Mouse (Mus musculus) sigmoid colon, adult 10 weeks (tissue): ENCODE measurements around the gene Chd3. TPM values are rescaled to one million over a fixed set of nuclear protein-coding genes. Genes with fewer than 3 reads are reported as not detected.

ENCODE experiments used
- polyA plus RNA-seq: library from polyadenylated mRNA; stranded (reverse); fragments of 350-450 nt; fragmentation: Illumina TruSeq; extraction: RNeasy Lipid Tissue Mini Kit (QIAGEN cat#74804); gene quantifications from one replicate; pipeline ENCODE4 v1.2.3, GENCODE M21; 2014; ENCODE audit warnings: low read depth, low replicate concordance

The Chd3 gene
- 17.9 TPM for polyA plus RNA-seq

DNA sequence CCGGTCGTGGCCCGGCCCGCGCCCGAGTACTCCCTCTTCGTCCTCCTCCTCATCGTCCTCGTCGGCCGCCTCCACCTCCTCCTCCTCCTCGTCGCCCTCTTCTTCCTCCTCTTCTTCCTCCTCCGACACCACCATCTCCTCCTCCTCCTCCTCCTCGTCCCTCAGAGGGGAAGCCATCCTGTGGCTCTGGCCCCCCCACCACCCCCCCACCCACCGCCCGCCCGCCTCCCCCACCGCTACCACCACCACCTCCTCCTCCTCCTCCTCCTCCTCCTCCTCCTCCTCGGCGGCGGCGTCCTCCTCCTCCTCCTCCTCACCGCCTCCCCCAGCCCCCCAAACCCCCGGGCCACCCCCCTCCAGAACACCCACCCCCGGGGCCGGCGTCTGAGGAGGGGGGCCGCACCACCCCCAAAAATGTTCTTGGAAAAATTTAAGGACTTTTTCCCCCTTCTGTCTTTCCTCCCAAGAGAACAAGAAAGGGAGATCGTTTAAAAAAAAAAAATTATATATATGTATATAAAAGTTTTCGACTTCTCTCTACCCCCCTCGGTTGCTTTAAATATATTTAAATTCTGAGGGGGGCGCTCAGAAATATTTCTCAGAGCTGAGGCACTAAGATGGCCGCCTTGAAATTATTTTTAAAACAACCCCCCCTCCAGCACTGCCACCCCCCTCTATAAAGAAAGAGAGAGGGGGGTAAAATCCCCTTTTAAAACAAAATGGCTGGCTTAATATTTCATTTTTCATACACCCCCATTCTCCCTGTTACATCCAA, at the start of gene Chd3:
Gene Chd3 (minus strand): TSS at position 192 of the 775 bp plus-strand sequence.

DNA sequence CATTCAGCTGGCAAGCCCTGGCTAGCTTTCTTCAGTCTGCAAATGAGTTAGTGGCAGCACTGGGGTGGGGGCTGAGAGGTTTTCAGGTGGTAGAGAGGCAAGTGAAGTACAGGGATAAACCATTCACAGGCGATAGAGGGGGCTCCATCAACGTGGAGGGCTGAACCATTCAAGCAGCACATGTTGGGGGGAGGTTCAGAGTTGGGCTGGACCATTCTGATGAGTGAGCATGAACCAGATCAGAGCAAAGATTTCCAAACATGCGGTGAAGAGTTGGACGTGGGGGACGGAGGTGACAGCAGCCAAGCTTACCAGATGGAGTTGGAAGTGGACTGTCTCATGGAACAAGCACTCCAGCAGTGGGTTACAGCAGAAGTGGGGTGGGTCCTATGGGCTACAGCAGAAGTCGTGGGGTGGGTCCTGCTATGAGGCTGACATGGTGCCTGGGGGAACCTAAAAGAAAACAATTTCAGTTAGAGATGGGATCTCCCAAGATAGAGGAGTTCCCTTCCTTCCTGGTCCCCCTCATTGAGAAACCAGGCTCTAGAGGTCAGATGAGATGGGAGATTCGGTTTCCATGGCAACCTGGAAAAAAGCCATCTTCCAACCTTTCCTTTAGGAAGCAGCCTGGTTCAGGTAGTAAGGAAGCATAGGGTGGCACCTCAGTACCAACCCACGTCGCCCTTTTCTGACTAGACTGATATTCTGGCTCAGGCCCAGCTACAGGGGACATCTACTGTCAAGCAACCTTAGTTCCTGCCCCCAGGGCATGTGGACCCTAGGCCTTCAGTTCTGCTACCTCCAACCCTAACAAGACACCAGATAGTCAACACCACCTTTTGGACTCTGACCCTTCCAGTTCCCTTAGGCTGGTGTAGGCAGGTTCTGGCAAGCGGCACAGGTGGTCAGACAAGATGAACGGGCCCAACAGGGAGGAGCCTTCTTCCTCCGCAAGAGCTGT, 44.3 kb upstream of the Chd3 start, which contains the start of gene Kdm6b:
Gene Kdm6b (minus strand): TSS at position 455 of the 961 bp plus-strand sequence.

DNA sequence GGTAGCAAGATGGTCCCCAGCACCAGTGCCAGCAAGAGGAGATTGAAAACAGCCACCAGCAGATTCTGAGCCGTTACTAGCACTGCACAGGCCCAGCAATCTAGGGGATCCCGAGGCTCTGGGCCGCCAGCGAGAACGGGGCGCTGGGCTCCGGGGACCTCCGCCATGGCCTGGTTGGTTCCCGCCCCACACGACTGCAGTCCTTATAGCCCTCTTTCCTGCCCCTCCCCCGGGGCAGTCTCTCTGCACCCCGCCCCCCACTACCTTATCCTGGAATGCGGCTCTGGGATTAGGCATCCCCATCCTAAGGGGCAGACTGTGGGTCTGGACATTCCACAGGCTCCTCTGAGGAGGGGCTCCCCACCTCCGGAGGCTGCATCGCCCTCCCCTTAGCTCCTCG, 28.9 kb upstream of the Chd3 start, which contains the start of gene Tmem88:
Gene Tmem88 (minus strand): TSS at position 176 of the 400 bp plus-strand sequence.

DNA sequence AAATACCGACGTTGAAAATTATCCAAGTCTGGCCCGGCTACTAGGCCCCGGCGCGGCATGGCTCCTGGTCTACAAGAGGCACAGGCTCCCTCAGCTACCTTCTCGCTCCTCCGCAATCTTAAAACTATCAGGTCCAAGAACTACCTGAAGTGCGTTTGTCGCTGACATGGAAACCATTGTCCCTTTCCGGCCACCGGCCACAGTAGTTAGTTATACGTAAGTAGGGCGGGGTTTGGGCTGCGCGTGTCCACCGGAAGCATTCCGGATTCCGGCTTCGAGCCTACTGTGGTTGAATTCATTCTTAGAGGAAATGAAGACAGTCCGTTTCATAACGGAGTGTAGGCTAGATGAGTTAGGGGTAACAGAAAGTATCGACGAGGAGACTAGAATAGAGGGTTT, 26.0 kb upstream of the Chd3 start, which contains the start of the genes Naa38 and Cyb5d1:
Gene Naa38 (plus strand): TSS at position 253 of the 399 bp plus-strand sequence.
Gene Cyb5d1 (minus strand): TSS at position 397 of the 399 bp plus-strand sequence.

DNA sequence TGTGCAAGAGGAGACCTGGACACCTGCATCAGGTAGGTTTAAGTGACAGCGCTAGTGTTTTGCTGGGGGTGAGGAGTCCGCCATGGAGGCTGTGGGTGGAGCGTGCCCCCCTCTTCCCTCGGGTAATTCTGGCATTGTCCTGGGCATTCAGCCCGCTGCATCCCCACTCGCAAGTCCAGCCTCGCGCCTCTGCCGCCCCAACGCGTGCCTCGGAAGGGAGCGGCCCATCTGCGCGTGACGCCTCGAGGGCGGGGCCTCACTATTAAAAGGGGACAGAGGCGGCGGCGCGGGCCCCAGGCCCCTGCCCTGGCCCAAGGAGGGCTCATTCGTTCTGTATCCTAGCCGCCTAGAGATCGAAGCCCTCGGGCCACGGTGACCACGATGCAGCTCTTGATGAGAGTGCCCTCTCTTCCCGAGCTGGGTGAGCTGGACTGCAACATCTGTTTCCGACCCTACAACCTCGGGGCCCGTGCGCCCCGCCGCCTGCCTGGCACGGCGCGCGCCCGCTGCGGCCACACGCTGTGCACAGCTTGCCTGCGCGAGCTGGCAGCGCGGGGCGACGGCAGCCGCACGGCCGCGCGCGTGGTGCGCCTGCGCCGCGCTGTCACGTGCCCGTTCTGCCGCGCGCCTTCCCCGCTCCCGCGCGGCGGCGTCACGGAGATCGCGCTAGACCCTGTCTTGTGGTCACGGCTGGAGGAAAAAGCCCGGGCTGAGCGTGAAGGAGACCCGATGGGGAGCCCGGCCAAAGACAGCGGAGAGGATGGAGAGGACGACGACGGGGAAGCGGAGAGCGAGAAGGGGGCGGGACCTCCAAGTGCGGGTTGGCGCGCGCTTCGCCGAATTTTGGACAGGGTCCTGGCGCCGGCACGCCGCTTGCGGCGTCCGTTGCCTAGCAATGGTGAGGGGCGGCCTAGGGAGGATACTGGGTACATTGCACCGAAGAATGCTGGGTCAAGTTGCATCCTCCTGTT, 28.8 kb downstream of the Chd3 start, which contains the start of gene Rnf227:
Gene Rnf227 (plus strand): TSS at position 301 of the 971 bp plus-strand sequence.

DNA sequence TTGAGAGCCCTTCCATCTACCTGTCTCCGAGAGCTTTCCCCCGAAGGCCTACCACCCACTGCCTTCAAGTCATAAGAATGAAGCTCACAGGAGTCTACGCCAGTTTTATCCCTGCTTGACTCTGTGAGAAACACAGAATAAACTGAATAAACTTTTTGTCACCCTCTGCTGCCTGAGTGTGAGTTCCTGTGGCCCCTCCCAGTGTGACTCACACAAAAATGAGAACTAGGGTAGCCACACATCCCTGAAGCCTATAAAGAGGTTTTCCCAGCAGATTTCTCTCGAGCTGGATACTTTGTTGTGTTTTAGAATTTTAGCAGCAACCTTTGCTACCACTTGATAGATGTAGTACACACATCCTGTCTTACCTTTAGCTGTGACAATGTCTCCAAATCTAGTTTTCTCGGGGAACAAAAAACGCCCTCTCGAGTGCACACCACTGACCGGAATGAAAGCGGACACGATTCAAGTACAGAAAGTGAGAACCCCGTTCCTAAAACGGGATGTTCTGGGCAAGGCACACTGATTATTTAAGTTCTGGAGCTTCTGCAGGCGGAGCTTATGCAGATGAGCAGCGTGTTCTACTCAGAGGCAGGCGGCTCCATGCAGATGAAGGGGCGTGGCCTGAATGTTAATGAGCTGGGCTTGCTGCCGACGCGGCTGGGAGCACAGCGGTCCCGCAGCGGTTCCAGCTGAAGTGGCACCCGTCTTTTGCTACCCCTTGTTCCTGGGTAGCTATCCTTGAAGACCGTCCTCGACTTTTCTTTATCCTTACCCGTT, 43.4 kb downstream of the Chd3 start, which contains the start of gene Kcnab3:
Gene Kcnab3 (plus strand): TSS at position 631 of the 780 bp plus-strand sequence.

DNA sequence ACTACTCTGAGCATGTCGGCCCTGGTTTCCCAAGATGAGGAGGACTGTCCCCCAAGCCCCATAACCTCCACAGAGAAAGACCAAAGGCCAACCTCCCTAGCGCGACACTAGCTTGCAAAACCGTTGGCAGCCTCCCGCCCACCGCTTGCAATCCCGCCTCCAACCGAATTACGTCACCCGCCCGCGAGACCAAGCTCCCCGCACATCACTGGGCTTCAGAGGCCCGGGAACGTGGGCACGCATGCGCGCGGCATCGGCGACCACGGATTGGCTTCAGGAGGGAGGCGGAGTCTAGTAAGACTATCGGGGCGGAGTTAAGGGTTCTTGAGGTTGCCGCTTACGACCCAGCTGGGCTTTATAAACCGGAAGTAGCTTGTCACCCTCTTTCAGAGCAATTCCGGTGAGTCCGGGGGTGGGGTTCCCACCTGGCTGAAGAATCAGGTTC, 45.5 kb downstream of the Chd3 start, which contains the start of the genes Cntrob and Trappc1:
Gene Cntrob (minus strand): TSS at position 109 of the 445 bp plus-strand sequence.
Gene Trappc1 (plus strand): TSS at position 314 of the 445 bp plus-strand sequence.

Other genes starting within 250 kb of the Chd3 start
- gene Hes7, start 249.0 kb downstream of the Chd3 start, polyA plus RNA-seq = not detected
- gene 9130213A22Rik, start 246.8 kb downstream of the Chd3 start, polyA plus RNA-seq = not detected
- gene Aloxe3, start 243.5 kb downstream of the Chd3 start, polyA plus RNA-seq = 0.22 TPM
- gene Alox12b, start 212.4 kb downstream of the Chd3 start, polyA plus RNA-seq = not detected
- gene Alox8, start 171.6 kb downstream of the Chd3 start, polyA plus RNA-seq = not detected
- not detected for gene Gucy2e, start 132.4 kb downstream of the Chd3 start, polyA plus RNA-seq
- gene Cntrob, start 45.6 kb downstream of the Chd3 start, polyA plus RNA-seq = 6.8 TPM
- gene Trappc1, start 45.4 kb downstream of the Chd3 start, polyA plus RNA-seq = 40.4 TPM
- gene Kcnab3, start 43.1 kb downstream of the Chd3 start, polyA plus RNA-seq = 0.25 TPM
- 5.9 TPM for gene Rnf227, start 28.9 kb downstream of the Chd3 start, polyA plus RNA-seq
- gene Naa38, start 26.1 kb upstream of the Chd3 start, polyA plus RNA-seq = 5.3 TPM
- 31.9 TPM for gene Cyb5d1, start 26.2 kb upstream of the Chd3 start, polyA plus RNA-seq
- not detected for gene Tmem88, start 28.8 kb upstream of the Chd3 start, polyA plus RNA-seq
- 7.2 TPM for gene Kdm6b, start 44.3 kb upstream of the Chd3 start, polyA plus RNA-seq
- 0.13 TPM for gene Dnah2, start 179.7 kb upstream of the Chd3 start, polyA plus RNA-seq
- 0.38 TPM for gene Efnb3, start 190.8 kb upstream of the Chd3 start, polyA plus RNA-seq
- gene Wrap53, start 210.8 kb upstream of the Chd3 start, polyA plus RNA-seq = 1.9 TPM
- 6.8 TPM for gene Trp53, start 211.0 kb upstream of the Chd3 start, polyA plus RNA-seq
- 6.9 TPM for gene Atp1b2, start 236.5 kb upstream of the Chd3 start, polyA plus RNA-seq
- gene Shbg, start 248.5 kb upstream of the Chd3 start, polyA plus RNA-seq = not detected